Mouse (Mus musculus) inflammation-experienced regulatory T-cells, adult 6 months (primary cell): ENCODE results near the gene Gm20695. TPM values are rescaled to one million over a fixed set of nuclear protein-coding genes. Genes with fewer than 3 reads are reported as not detected.

Source experiments
- ATAC-seq: one replicate; pipeline ENCODE4 v1.8.0; 2017
- polyA plus RNA-seq, 3 experiments: library from polyadenylated mRNA; unstranded; fragments of 100-300 nt; shearing (Covaris generic); gene quantifications; one replicate each; pipeline ENCODE4 v1.2.1; 2017

The Gm20695 gene
- polyA plus RNA-seq, 3 experiments from 2014 or later: 3.2 to 5.6 (median 3.9) TPM

- peak; percentile 93 for ATAC-seq
Observed at GRCm38 (mm10) chr16:3895173-3895792, 10.8 kb downstream of the Gm20695 start.

DNA sequence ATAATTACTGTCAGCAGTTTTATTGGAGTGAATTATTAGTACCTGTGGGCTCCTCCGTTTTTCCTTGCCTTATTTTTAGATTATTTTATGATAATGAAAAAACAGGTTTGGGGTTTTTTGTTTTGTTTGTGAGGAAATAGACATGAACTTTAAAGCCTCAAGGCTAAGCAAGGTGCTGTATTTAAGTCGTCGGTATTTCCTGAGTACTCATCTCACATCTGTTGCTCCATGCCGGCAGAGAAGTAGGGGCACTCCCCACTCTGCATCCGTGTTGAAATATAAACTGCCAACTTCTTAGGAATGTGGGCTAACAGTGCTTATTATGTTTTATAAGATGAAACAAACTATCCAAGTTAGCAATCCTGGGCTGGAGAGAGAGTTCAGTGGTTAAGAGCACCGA lies 11.6 kb downstream of the Gm20695 start:
- peak; percentile 36 for ATAC-seq

GRCm38 (mm10) chr16:3896553-3896952 lies 12.1 kb downstream of the Gm20695 start:
- ATAC-seq: no peak

- no peak for ATAC-seq
Observed at GRCm38 (mm10) chr16:3907471-3907870, 23.0 kb downstream of the Gm20695 start.

DNA sequence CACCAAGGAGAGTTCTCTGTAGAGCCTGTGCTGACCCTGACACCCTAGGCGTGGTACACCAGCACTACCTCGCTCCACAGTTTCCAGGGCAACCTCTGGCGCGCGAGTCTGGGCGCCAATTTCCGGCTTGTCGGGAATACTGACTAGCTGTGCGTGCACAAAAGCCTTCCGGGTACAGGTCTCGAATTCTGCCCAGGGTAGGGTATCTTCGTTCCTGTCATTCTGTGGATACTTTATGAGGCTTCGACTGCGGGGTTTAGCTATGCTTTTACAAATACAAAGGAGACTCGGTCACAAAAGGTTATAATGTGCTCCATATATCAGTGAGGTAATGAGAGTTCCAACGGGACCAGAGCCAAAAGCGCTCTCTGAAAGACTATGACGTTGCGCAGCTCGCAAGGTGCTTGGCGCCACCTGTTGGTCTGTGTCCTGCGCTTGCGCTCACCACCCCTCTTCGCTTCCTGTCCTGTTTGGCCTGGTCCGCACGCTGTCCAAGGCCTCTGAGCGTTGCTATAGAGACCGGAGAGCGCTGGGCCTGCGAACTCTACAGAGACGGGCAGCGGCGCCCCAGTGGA lies 24.2 kb downstream of the Gm20695 start, which contains the start of the genes 1700037C18Rik and Cluap1:
TSS of gene 1700037C18Rik (minus strand) at position 153 of the 575 bp plus-strand sequence.
TSS of gene Cluap1 (plus strand) at position 265 of the 575 bp plus-strand sequence.
- peak; percentile 84 for ATAC-seq

GRCm38 (mm10) chr16:3909118-3909517 lies 24.7 kb downstream of the Gm20695 start:
- ATAC-seq: peak; percentile 35

GRCm38 (mm10) chr16:3920756-3921155 lies 36.3 kb downstream of the Gm20695 start:
- ATAC-seq: no peak

GRCm38 (mm10) chr16:3923515-3923914 lies 39.1 kb downstream of the Gm20695 start:
- no peak for ATAC-seq

DNA sequence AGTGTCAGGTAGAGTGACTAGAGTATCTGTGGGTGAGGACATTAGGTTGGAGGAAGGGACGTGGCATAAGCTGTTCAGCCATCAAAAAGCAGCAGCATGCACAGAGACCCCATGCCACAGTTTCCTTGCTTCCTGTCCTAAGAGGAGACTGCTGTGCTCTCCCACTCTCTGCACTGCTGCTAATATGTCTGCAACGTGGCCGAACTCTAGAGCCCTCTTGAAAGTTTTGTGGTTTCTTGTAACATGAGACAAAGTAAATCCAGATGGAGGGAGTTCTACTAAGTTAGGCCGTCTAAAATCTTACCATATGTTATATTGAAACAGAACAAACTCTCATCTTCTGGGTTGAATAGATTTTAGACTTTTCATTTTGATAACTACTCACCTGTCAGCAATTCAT lies 39.5 kb downstream of the Gm20695 start:
- no peak for ATAC-seq

DNA sequence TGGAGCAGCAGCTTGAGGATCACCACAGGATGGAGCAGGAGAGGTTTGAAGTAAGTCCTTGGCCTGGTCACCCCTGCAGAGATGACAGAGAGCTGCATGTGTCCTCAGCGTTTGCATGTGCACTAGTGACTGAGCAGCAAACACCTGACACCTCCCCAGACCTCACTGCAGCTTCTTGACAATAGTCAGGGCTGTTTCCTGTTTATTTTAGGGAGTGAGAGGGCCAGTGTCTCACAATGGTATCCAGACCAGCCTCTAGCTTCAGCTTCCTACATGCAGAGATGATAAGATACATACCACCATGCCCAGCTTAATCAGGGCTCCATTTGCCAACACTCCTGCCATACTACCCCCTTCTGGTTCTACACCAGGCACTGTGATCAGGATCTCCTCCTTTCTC lies 44.1 kb downstream of the Gm20695 start:
- ATAC-seq: no peak

DNA sequence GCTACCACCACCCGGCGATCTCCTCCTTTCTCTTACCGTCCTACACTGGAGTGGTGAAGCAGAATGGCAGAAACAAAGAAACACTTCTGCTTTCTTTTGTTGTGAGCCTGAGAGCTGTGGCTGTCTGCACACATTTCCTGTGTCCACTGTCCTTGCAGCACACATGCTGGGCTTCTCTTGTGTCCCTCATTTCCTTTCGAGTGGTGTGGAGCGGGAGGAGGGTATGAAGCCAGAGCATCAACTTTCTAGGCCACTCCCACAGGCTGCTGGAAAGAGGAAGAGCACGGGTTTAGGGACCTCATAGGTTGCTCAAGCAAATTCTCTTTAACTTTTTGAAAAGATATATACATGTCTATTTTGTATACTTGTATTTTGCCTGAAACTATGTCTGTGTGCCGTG lies 44.7 kb downstream of the Gm20695 start:
- ATAC-seq: no peak

GRCm38 (mm10) chr16:3933536-3933935 lies 49.1 kb downstream of the Gm20695 start:
- ATAC-seq: no peak

- ATAC-seq: no peak
Observed at GRCm38 (mm10) chr16:3934091-3934490, 49.6 kb downstream of the Gm20695 start.

DNA sequence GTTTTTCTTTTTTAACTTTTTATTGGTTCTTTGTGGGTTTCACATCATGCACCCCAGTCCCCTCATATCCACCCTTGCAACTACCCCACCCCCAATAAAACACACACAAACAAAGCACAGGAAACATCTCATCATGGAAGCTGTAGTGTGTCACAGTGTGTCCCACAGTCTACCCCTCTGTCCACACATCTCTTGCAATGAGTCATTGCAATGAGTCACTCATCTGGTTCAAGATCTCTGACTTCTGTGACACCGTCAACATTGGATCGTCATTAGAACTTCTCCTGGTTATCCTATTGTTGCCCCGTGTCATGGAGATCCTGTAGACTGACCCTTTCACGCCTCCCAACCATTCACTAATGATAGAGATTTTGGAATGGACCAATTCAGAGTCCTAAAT lies 50.3 kb downstream of the Gm20695 start:
- ATAC-seq: no peak

DNA sequence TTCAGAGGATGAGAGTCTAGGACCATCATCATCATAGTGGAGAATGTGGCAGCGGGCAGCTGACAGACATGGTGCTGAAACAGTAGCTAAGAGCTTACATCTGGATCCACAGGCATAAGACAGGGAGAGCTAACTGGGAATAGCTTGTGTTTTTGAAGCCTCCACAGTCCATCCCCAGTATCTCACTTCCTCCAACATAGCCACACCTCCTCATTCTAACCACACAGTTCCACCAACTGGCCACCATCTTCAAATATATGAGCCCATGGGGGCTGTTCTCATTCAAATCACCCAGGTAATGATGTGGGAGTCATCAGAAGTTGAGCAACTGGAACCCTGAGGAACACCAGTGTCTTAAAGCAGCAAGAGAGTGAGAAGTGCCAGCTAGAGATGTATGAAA lies 66.7 kb downstream of the Gm20695 start:
- ATAC-seq: no peak

DNA sequence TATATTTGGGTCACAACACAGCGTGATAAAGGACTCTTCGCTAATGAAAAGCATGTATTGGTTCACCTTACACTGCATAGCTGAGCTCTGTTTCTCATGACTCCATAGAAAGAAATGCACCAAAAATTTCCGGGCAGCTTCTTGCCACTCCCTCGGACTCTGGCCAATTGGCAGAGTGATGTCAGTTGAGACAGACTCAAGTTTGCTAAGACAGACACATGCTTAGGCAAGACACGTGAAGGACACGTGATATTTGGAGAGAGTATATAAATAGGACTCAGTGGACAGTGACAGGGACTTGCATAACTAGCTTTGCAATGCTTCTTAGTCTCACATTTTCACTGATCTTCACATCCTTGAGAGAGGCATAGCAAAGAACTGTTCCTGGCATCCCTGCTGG lies 71.9 kb downstream of the Gm20695 start:
- no peak for ATAC-seq

- no peak for ATAC-seq
Observed at GRCm38 (mm10) chr16:3959261-3959660, 74.8 kb downstream of the Gm20695 start.

DNA sequence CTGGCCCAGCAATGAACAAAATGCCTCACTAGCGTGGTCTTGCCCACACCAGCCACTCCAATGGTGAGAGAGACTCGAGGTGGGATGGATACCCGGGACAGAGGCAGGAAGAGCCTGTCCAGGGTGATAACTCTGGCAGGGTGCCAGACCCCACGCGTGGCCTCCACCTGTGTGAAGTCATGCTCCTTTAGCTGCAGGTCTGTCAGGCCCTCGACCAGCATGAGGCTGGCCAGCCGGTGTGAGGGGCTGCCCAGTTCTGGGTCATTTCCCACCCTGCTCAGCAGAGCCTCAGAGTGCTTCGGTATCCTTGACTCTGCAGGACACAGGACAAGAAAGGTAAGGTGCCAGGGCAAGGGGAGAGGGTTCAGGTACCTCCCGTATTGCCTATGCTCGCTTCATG lies 80.5 kb downstream of the Gm20695 start:
- no peak for ATAC-seq

- no peak for ATAC-seq
Observed at GRCm38 (mm10) chr16:3965534-3965933, 81.1 kb downstream of the Gm20695 start.

Other genes with a start within 250 kb of the Gm20695 start
- not detected for gene Mefv, start 166.6 kb upstream of the Gm20695 start, polyA plus RNA-seq
- gene Zfp263, start 140.6 kb upstream of the Gm20695 start, polyA plus RNA-seq: 100 to 1,000 TPM in 1 of 3 experiments, 10 to 100 TPM in 2; 72.2 to 148 (median 96.6) TPM
- gene Olfr15, start 53.8 kb upstream of the Gm20695 start, polyA plus RNA-seq: not detected
- under 1 TPM; 0.48 to 0.80 (median 0.52) TPM for gene Zfp174, start 37.4 kb upstream of the Gm20695 start, polyA plus RNA-seq
- gene Naa60, start 12.3 kb upstream of the Gm20695 start, polyA plus RNA-seq: 100 to 1,000 TPM; 106 to 119 (median 107) TPM
- gene Zfp597, start 87 bp upstream of the Gm20695 start, polyA plus RNA-seq: 10 to 100 TPM; 11.4 to 14.1 (median 12.6) TPM
- 10 to 100 TPM in 1 of 3 experiments, 1 to 10 TPM in 2; 7.4 to 11.7 (median 9.6) TPM for gene 1700037C18Rik, start 24.0 kb downstream of the Gm20695 start, polyA plus RNA-seq
- gene Cluap1, start 24.2 kb downstream of the Gm20695 start, polyA plus RNA-seq: 10 to 100 TPM; 24.9 to 44.3 (median 33.9) TPM
- 10 to 100 TPM; 58.8 to 82.4 (median 67.8) TPM for gene Nlrc3, start 92.0 kb downstream of the Gm20695 start, polyA plus RNA-seq
- gene Slx4, start 119.1 kb downstream of the Gm20695 start, polyA plus RNA-seq: 10 to 100 TPM; 15.0 to 28.4 (median 15.6) TPM
- 10 to 100 TPM in 1 of 3 experiments, 1 to 10 TPM in 2; 2.8 to 10.9 (median 5.0) TPM for gene Dnase1, start 152.3 kb downstream of the Gm20695 start, polyA plus RNA-seq
- gene Trap1, start 193.2 kb downstream of the Gm20695 start, polyA plus RNA-seq: 10 to 100 TPM; 56.4 to 82.6 (median 68.1) TPM